Mouse (Mus musculus) B cell, adult 2 months (primary cell): ENCODE results near the gene Gm14139.
"Not testable (repeated sequence)": the region's sequence is repeated elsewhere in the genome, so short reads cannot be mapped to it uniquely, and the experiment has no call there.

Experiments used
- DNase-seq, 2 experiments: peaks; one replicate each; pipeline ENCODE4 v3.0.0; 2022

Gm14139 gene

GRCm38 (mm10) chr2:150181570-150181999 is at the start of gene Gm14139:
Gene Gm14139, plus strand, starts transcription at chr2:150181755.
- DNase-seq = not testable (repeated sequence)

DNA sequence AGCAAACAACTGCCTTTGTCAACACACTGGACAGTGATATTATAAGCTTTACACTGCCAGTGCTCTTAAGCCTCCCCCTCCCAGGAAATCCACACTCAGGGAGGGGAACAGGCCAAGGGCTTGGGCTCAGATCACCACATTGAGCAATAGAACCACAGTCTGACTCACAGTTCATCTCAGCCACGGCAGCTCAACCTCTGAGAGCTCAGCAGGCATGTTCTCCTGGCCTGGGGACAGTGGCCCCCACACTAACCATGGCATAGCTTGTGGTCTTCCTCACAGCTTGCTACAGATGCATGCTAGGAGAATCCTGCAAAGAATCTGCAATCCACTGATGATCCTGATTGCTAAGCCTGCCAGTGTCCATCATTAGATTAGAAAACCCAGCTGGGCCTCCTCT is 49.6 kb upstream of the Gm14139 start:
- DNase-seq = not testable (repeated sequence)

DNA sequence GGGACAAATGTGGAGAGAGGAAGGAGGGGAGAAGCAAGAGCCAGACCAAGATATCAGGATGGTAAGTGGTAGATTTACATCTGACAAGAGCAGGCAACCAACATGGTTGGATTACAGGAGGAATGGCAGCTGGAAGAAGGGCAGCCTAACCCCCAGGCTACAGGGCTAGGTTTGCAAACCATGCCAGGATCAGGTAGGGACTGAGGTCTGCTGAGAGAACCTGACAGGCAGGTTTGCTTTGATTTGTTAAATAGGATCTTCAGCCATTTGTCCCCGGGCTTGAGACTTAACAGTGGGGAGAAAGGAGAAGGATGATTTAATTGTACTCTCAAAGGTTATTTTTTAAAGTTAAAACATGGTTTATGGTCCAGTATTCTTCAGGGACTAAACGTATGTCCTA is 48.8 kb upstream of the Gm14139 start:
- no peak for DNase-seq

GRCm38 (mm10) chr2:150136435-150136897 is 45.1 kb upstream of the Gm14139 start, which contains the start of gene Zfp120:
Gene Zfp120, minus strand, starts transcription at chr2:150136708.
- DNase-seq = peak; percentile 87 to 89

- DNase-seq = no peak
These were observed 14.9 kb upstream of the Gm14139 start for GRCm38 (mm10) chr2:150166703-150167102.

GRCm38 (mm10) chr2:150173833-150174232 is 7.7 kb upstream of the Gm14139 start:
- DNase-seq = no peak

- DNase-seq = not testable (repeated sequence)
These were observed 2.0 kb upstream of the Gm14139 start, which contains the start of gene Gm10770 for GRCm38 (mm10) chr2:150179579-150179978. Gene Gm10770, minus strand, starts transcription at chr2:150179679.

GRCm38 (mm10) chr2:150181046-150181445 is 509 bp upstream of the Gm14139 start:
- DNase-seq = not testable (repeated sequence)

DNA sequence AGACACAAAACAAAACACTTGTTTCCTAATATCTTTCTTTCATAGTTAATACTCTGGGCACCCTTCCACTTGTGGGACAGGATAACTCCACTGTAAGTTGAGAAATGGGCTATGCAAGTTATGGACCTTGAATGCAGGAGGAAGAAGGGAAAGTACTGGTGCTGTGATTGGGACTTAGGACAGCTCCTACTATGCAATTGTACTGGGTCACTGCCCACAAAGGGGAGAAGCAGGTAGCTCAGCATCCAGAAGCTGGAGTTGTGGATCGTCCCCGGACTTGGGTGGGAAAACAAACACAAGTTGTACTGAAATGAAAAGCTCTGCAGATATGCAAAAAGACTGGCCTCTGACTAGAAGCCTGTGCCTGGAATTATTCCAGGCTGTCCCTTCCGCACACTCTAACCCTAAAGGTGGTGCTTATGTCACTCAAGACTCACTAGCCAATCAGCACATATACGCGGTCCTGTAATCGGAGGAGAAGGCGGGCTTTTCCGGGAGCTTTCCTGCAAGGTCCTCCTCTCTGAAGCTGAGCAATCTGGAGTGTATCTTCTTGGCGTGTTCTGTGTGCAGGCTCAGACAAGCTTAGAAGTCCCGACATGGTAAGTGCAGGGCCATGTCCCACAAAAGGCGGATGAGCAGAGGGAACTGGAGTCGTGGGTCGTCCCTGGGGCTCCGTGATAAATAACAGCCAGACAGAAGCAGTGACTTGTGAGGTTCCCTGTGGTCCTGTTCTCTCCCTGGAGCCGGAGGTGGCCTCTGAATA is 36.2 kb downstream of the Gm14139 start, which contains the start of gene Zfp937:
Zfp937 (plus strand) TSS at position 474 of the 763 bp plus-strand sequence.
- DNase-seq = peak; percentile 7 to 28

- DNase-seq = not testable (repeated sequence)
These were observed 36.8 kb downstream of the Gm14139 start for GRCm38 (mm10) chr2:150218363-150218725.

DNA sequence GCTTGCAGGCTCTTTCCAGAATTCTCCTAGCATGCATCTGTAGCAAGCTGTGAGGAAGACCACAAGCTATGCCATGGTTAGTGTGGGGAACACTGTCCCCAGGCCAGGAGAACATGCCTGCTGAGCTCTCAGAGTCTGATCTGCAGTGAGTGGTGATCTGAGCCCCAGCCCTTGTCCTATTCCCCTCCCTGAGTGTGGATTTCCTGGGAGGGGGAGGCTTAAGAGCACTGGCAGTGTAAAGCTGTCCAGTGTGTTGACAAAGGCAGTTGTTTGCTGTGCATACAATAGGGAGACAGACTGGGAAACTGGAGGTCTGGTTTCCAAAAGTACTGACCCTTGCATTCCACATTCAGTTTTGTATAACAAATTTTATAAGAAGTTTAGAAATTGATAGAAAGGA is 41.7 kb downstream of the Gm14139 start:
- not testable (repeated sequence) for DNase-seq
